Mouse (Mus musculus): ENCODE measurements at regions not wholly inside any gene's neighbourhood (a gene's known extent, or its start where the extent isn't known, plus 50 kb on each side); places are given as distances from the start of the nearest gene placed in this dataset.

DNA sequence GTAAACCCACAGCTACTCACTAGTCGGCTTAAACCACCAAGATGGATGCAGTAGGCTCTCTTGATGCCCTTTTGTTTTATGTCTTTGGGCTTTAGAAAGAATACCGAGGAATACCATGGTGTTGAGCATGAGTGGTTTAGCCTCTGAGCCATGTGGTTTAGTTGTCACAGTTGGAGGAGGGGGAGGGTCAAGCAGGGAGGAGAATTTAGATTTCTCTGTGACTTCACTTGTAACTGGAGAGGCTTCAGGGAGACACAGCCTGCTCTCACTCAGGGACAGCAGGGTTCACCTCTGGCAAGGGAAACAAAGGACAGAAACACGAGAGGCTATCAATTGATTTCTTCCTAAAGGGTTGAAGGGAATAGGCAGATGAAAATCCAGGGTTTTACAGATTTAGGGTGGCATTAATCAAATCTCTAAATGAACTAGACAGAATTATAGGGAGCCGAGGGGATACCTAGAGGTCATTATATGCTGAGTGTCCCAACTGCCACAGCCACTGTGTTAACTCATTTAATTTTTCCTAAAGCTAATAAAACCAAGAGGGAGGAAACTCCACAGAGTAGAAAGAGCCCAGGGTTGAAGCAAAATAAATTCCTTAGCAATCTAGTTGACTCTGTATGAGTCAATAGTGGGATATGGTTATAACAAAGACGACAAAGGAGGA, 2113.7 kb upstream of the 5930422O12Rik start:
- H3K36me3 ChIP-seq = no peaks in the 10 kb centered on the region
- H3K4me1 ChIP-seq (replicated peaks) = peaks cover 12% of the 10 kb centered on the region; the same call in 1 of the 2 replicates
- no peak overlapping the region for H3K4me3 ChIP-seq
- DNase-seq (ENCODE audit: low spot score) = no peak
- peak overlapping the region; percentile 12; the same call in 1 of the 2 replicates for H3K27ac ChIP-seq
- no peaks in the 10 kb centered on the region for H3K27me3 ChIP-seq (ENCODE audit: insufficient read depth, poor library complexity, severe bottlenecking)
- H3K9me3 ChIP-seq = 0 out of 2 replicates have a peak, but pooled peaks cover 2% of the 10 kb centered on the region
- WGBS = 50% methylated on average over 5 of the region's 5 CpGs

DNA sequence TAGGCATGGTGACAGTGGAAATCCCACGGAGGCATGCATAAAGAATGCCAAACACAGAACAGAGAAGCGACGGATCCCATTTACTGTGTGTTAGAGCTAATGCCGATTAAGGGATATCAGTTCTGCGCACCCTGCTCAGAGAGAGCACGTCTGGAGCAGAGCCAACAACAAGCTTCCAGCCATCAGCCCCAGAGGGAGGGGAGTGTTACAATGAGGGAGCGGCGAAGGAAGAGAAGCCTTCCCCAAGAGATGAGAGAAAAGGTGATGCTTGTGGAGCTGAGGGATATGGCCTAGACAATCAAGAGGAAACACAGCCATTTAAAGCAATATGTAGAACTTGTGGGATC, 2113.2 kb upstream of the 5930422O12Rik start:
- Histone ChIP-seq H3K4me1 (replicated peaks) (peaks cover 12% of the 10 kb centered on the region; the same call in 1 of the 2 replicates), H3K36me3 (no peaks in the 10 kb centered on the region), H3K4me3 (no peak overlapping the region), H3K27me3 (ENCODE audit: insufficient read depth, poor library complexity, severe bottlenecking) (no peaks in the 10 kb centered on the region), H3K9me3 (0 out of 2 replicates have a peak, but pooled peaks cover 2% of the 10 kb centered on the region), H3K27ac (0 out of 2 replicates have a peak overlapping the region, but pooled peaks have one; percentile 13)
- WGBS = 59% methylated on average over 8 of the region's 8 CpGs
- no peak for DNase-seq (ENCODE audit: low spot score)

DNA sequence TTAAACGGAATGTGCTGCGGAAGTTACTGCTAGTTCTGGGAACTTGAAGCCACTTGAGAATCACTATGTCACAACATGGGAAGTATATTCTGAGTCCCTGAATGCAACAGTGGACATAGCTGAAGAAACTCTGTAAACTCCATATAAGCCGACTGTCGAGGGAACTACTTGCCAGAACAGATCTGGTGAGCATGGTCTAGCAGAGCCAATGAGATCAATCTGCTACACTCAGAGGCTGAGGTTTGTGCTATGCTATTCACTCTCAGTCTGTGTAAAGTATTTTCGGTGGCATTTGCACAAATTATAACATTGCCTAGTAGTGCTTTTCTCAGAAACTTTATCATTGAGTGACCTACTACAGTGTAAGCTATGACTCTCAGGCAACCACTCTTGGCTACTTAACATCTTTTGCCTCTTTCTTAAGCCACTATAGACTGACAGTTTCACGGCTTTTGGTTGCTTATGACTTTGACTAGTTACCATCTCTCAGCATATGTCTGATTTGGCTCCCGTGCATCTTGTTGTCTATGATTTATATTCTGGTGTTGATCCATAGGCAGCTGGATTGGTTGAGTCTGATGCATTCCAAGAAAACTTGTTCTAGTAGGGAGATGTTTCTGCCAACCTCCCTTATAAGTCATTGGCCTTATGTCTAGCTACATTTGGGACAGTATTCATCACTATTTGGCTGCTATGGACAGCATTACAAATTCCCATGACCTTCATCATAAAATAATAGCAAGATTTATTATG, 2094.8 kb upstream of the 5930422O12Rik start:
- H3K9me3 ChIP-seq = no peaks in the 10 kb centered on the region
- H3K36me3 ChIP-seq = no peaks in the 10 kb centered on the region
- no peak overlapping the region for H3K4me3 ChIP-seq
- no peak overlapping the region for H3K27ac ChIP-seq
- no peaks in the 10 kb centered on the region for H3K27me3 ChIP-seq (ENCODE audit: insufficient read depth, poor library complexity, severe bottlenecking)
- no peak for DNase-seq (ENCODE audit: low spot score)
- H3K4me1 ChIP-seq (replicated peaks) = no peaks in the 10 kb centered on the region
- 95% methylated on average over 7 of the region's 7 CpGs for WGBS

DNA sequence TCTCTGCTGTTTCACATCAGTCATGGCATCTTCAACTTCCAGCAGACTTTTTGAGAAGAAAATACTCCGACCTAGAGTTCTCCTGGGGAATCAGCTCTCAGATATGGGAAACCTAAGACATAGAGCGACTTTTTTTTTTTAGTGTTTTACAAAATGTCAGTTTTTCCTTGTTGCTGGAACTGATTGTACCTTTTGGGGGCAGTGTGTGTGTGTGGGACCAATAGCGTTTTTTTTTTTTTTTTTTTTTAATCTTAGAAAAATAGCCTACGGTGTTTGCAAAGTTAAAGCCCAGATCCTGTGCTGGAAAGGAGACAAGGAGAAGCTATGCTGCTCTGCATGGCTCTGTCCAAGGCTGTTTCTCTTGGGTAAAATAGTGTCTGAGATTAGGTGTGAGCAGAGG, 2080.0 kb upstream of the 5930422O12Rik start:
- no peak overlapping the region for H3K4me3 ChIP-seq
- H3K4me1 ChIP-seq (replicated peaks) = no peaks in the 10 kb centered on the region
- DNase-seq (ENCODE audit: low spot score) = no peak
- H3K27ac ChIP-seq = no peak overlapping the region
- no peaks in the 10 kb centered on the region for H3K27me3 ChIP-seq (ENCODE audit: insufficient read depth, poor library complexity, severe bottlenecking)
- no peaks in the 10 kb centered on the region for H3K36me3 ChIP-seq
- 74% methylated on average over 4 of the region's 4 CpGs for WGBS
- no peaks in the 10 kb centered on the region for H3K9me3 ChIP-seq

DNA sequence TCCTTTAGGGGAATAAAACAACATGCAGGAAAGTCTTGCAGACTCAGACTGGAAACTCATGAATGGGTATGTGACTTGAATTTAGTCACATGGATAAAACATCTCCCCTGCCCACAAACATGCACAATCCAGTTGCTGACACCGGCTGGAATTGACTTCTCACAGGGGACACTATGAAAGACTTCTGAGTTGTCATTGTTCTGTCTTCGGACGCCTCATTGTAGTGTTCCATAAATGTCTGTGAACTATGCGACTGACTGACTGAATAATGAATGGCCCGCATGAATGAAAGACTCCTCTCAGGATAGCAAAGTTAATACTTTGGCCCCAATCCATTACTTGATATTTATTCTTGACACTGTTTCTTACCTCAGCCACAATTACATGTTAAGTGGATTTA, 2058.9 kb upstream of the 5930422O12Rik start:
- H3K27ac ChIP-seq = no peak overlapping the region
- peaks cover 24% of the 10 kb centered on the region for H3K4me1 ChIP-seq (replicated peaks)
- no peaks in the 10 kb centered on the region for H3K36me3 ChIP-seq
- no peaks in the 10 kb centered on the region for H3K9me3 ChIP-seq
- 41% methylated on average over 5 of the region's 5 CpGs for whole genome bisulfite sequencing
- no peak for DNase-seq (ENCODE audit: low spot score)
- no peaks in the 10 kb centered on the region for H3K27me3 ChIP-seq (ENCODE audit: insufficient read depth, poor library complexity, severe bottlenecking)
- H3K4me3 ChIP-seq = no peak overlapping the region

DNA sequence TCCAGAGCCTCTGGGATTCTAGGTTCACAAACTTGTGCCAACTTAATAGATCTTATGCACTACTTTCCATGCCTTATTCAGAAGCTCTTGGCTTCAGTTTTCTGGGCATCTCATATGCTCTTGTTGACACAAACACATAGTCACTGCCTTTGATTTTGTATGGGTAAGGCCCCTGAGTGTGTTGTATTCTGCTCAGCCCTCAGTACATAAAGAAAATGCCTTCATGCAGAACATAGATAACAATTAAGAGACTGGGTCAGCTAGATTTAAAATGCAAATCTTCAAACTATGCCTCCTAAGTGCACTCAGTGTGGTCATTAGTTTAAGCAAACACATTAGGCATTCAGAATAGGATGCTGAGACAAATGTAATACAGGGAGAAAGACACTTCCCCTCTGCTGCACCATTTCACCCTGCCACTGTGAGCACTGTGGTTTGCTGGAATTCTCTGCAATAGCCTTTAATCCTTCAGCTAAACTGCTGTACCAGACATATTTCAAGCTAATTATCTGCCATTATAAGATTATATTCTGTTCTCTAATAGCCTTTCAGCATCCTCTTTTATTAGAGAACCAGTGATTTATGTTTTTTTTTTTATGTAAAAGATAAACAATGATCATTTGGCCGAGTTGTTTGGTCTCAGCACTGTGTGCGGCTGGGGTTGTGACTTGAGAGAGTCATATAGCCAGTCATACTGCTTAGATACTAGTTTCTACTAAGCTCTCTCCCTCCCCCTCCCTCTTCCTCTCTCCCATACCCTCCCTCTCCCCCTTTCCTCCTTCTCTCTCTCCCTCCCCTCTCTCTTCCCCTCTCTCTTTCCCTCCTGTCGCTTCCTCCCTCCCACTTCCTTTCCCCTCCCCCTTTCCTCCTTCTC, 2058.1 kb upstream of the 5930422O12Rik start:
- peaks cover 24% of the 10 kb centered on the region for H3K4me1 ChIP-seq (replicated peaks)
- no peak overlapping the region for H3K4me3 ChIP-seq
- no peak for DNase-seq (ENCODE audit: low spot score)
- H3K27ac ChIP-seq = no peak overlapping the region
- no peaks in the 10 kb centered on the region for H3K27me3 ChIP-seq (ENCODE audit: insufficient read depth, poor library complexity, severe bottlenecking)
- H3K9me3 ChIP-seq = no peaks in the 10 kb centered on the region
- WGBS = 54% methylated on average over 3 of the region's 3 CpGs
- H3K36me3 ChIP-seq = no peaks in the 10 kb centered on the region

DNA sequence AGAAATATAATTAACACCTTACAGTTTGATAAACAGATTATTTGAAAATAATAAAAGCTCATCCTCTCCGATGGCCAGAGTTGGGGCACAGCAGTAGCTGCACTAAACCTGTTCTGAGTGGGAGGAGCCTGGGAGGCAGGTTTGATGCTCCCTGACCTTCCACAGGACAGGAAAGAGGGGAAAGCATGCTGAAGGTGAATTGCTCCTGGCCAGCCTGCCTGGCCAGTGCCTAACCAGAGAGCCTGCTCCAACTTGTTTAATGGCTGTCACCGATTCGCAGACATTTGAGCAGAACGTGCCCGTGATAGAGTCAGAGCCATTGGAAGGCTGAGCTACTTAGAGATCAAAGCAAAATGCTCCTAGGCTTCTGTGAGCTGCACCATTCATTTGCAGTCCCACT, 2056.9 kb upstream of the 5930422O12Rik start:
- no peaks in the 10 kb centered on the region for H3K27me3 ChIP-seq (ENCODE audit: insufficient read depth, poor library complexity, severe bottlenecking)
- no peaks in the 10 kb centered on the region for H3K36me3 ChIP-seq
- no peak overlapping the region for H3K27ac ChIP-seq
- H3K4me1 ChIP-seq (replicated peaks) = peaks cover 24% of the 10 kb centered on the region
- no peak for DNase-seq (ENCODE audit: low spot score)
- no peak overlapping the region for H3K4me3 ChIP-seq
- WGBS = 53% methylated on average over 5 of the region's 5 CpGs
- no peaks in the 10 kb centered on the region for H3K9me3 ChIP-seq

DNA sequence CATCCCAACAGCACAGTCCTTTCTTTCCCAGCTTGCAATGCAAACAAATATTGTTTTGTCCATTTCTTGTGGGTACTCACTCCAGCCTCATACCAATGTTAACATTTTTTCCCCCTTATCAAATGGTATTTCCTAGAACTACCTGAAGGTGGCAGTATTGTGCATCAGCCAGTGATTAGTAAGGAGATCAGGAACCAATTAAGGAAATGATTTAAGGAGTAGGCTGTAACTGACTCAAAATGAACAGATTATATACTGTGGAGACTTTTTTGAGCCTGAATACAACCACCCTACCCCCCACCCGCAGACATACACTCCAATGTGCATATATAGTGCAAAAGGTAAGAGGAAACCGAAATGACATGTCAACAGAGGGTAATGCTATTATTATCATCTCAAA, 2056.1 kb upstream of the 5930422O12Rik start:
- Histone ChIP-seq H3K4me3 (no peak overlapping the region), H3K27ac (no peak overlapping the region), H3K4me1 (replicated peaks) (peaks cover 24% of the 10 kb centered on the region), H3K9me3 (no peaks in the 10 kb centered on the region), H3K27me3 (ENCODE audit: insufficient read depth, poor library complexity, severe bottlenecking) (no peaks in the 10 kb centered on the region), H3K36me3 (no peaks in the 10 kb centered on the region)
- WGBS = 71% methylated on average over 2 of the region's 2 CpGs
- DNase-seq (ENCODE audit: low spot score) = no peak

DNA sequence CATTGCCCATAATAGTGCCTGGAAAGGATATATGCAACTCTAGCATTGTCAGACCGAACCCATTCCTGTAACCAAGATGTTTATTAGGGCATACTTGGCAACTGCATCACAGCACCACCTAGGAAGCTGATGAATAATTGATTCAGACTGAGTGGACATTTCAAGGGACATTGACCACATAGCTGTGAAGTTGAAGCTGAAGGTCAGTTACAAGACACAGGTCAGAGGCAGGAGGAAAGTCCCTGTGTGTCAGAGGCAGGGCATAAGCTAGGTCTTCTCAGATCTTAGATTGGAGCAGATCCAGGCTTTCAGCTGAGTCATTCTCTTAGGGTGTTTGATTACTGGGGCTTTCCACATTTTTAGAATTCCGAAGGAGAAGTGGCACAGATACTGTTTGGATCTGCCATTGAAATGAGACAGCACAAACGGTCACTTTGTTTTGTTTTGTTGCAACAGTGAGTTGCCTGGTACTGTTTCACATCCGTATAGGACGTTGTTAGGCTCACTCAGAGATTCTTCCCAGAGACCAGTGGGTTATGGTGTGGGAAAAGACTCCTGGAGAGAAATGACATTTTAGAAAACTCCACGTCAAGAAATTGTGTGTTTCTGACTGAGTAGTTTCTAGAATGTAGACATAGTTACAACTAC, 2055.2 kb upstream of the 5930422O12Rik start:
- no peak for DNase-seq (ENCODE audit: low spot score)
- 79% methylated on average over 6 of the region's 6 CpGs for WGBS
- H3K9me3 ChIP-seq = no peaks in the 10 kb centered on the region
- no peak overlapping the region for H3K27ac ChIP-seq
- no peaks in the 10 kb centered on the region for H3K27me3 ChIP-seq (ENCODE audit: insufficient read depth, poor library complexity, severe bottlenecking)
- H3K4me3 ChIP-seq = no peak overlapping the region
- peaks cover 24% of the 10 kb centered on the region for H3K4me1 ChIP-seq (replicated peaks)
- H3K36me3 ChIP-seq = no peaks in the 10 kb centered on the region

DNA sequence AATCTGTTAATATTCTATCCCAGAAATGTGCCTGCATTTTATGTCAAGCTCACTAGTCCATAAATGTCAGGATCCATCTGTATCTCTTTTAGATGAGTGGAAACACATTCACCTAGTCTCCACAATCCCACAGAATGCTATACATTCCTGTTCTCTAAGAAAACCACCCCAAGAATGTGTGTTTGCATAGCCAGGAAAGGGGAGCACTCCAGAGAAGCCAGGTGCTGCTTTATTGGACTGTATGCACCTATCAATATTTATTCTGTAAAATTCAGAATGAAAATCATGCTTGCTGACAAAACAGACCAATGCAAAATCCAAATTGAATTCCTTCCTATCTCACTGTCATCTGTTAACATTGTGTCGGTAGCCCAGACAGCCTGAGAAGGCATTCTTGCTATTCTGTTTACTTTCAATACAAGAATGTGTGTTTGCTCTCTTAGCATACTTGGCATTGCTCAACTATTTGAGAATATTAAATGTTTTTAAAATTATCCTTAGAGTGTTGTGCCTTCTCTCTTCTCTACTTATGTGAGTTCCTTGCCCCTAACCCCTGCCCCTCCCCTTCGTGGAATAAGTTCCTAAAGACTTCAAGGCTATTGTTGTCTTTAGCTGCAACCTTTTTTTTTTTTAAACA, 2050.7 kb upstream of the 5930422O12Rik start:
- Histone ChIP-seq H3K9me3 (no peaks in the 10 kb centered on the region), H3K27ac (no peak overlapping the region), H3K27me3 (ENCODE audit: insufficient read depth, poor library complexity, severe bottlenecking) (no peaks in the 10 kb centered on the region), H3K4me1 (replicated peaks) (no peaks in the 10 kb centered on the region), H3K36me3 (no peaks in the 10 kb centered on the region), H3K4me3 (no peak overlapping the region)
- no peak for DNase-seq (ENCODE audit: low spot score)
- WGBS = 87% methylated on average over 2 of the region's 2 CpGs

DNA sequence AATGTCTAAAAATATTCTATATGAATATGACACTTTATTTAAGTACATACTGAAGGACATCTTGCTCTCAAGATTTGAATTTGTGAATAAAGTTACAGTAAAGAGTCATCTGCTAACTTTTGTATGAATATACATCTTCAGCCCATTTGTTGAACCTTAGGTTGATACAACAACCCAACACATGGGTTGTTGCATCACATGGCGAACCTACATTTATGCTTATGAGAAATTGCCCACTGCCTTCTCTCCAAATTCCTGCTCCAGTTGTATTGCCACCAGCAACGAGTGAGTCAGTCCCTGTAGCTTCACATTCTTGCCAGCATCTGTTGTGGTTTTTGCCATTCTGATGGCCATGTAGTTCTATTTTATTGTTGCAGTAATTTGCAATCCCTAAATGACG, 2023.7 kb upstream of the 5930422O12Rik start:
- Histone ChIP-seq H3K4me3 (no peak overlapping the region), H3K36me3 (no peaks in the 10 kb centered on the region), H3K27me3 (ENCODE audit: insufficient read depth, poor library complexity, severe bottlenecking) (no peaks in the 10 kb centered on the region), H3K9me3 (no peaks in the 10 kb centered on the region), H3K27ac (no peak overlapping the region), H3K4me1 (replicated peaks) (no peaks in the 10 kb centered on the region)
- 87% methylated on average over 3 of the region's 3 CpGs for WGBS
- DNase-seq (ENCODE audit: low spot score) = no peak

DNA sequence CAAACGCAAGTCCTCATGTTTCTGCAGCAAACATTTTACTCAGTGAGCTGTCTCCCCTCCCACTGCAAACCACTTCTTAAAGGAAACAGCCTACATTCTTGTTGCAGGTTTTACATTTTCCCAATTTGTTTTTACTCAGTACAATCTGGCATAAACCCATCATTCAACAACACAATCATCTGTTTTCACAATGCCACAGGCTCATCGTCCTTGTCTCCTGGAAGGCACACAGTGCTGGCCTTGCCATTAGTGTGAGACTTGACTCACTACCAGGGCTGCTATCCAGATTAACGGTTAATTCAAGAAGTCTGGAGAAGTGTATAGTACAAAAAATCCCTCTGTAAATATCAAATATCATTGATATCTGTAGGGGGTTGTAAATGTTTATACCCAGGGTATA, 2006.3 kb upstream of the 5930422O12Rik start:
- Histone ChIP-seq H3K27me3 (ENCODE audit: insufficient read depth, poor library complexity, severe bottlenecking) (no peaks in the 10 kb centered on the region), H3K27ac (no peak overlapping the region), H3K4me3 (no peak overlapping the region), H3K9me3 (no peaks in the 10 kb centered on the region), H3K4me1 (replicated peaks) (no peaks in the 10 kb centered on the region), H3K36me3 (no peaks in the 10 kb centered on the region)
- 70% methylated on average over 3 of the region's 3 CpGs for WGBS
- DNase-seq (ENCODE audit: low spot score) = no peak
